Comparison of ENCODE assay signal across 18 mouse cellular contexts in genomic region chr10:75120176-75120575, GRCm38 (mm10).
"Had no signal": no experiment of that assay in that cellular context is flagged by ENCODE, and none has a peak within 500 bp of the region (broad histone marks: within the 10 kb centered on the region; RNA-seq: fewer than 3 reads in every experiment).

No protein-coding gene starts in this region.

- DNase-seq: gastrocnemius, postnatal 10 days; gastrocnemius, postnatal 25 days; heart, postnatal 10 days; layer of hippocampus, adult 9-11 months; layer of hippocampus, postnatal 36 days; liver had no signal

- H3K27ac ChIP-seq: hindbrain, embryonic 10.5 days; hindbrain, embryonic 12.5 days; hindbrain, embryonic 14.5 days; kidney, embryonic 15.5 days; kidney, postnatal 0 days; limb, embryonic 10.5 days; limb, embryonic 12.5 days had no signal

- H3K9me3 ChIP-seq: heart, embryonic 10.5 days; heart, embryonic 12.5 days; hindbrain, embryonic 10.5 days; hindbrain, embryonic 12.5 days; kidney, embryonic 15.5 days; limb, embryonic 10.5 days; limb, embryonic 12.5 days had no signal

- H3K4me2 ChIP-seq: heart, embryonic 12.5 days; hindbrain, embryonic 12.5 days; hindbrain, embryonic 14.5 days; kidney, embryonic 15.5 days; limb, embryonic 12.5 days; liver, embryonic 11.5 days had no signal

- H3K27me3 ChIP-seq: heart, embryonic 12.5 days; hindbrain, embryonic 12.5 days; kidney, embryonic 15.5 days; limb, embryonic 12.5 days had no signal

- H3K9ac ChIP-seq: heart, embryonic 12.5 days; hindbrain, embryonic 12.5 days; hindbrain, embryonic 14.5 days; kidney, embryonic 15.5 days; limb, embryonic 12.5 days had no signal

- ATAC-seq: inflammation-experienced regulatory T-cells, adult 6 months had no signal

- H3K4me3 ChIP-seq: gastrocnemius, adult 2 months; heart, embryonic 10.5 days; heart, embryonic 12.5 days; hindbrain, embryonic 10.5 days; hindbrain, embryonic 12.5 days; kidney, embryonic 15.5 days; limb, embryonic 10.5 days; limb, embryonic 12.5 days had no signal
